In genomic region chr10:36974086-36974675, GRCm38 (mm10) we compare ENCODE assay signal across 8 mouse cellular contexts. TPM values are rescaled to one million over a fixed set of nuclear protein-coding genes. Genes with fewer than 3 reads are reported as not detected.
DNase-seq lines count a peak whose midpoint lies in the region; ATAC-seq and TF ChIP-seq lines count a peak whose summit lies in the region.

Hdac2 (plus strand) TSS chr10:36974544.

- no peaks in the 10 kb centered on the region; the same call in 1 of the 2 replicates for H3K4me1 ChIP-seq in bone marrow, adult 2 months (ENCODE audit: control insufficient read depth, insufficient read depth, low read length)
- peaks cover 13% of the 10 kb centered on the region for H3K4me1 ChIP-seq in embryonic facial prominence, embryonic 15.5 days
- peaks cover 11% of the 10 kb centered on the region for H3K4me1 ChIP-seq in kidney, embryonic 14.5 days (ENCODE audit: control insufficient read depth, insufficient read depth, low read length)
- peaks cover 10% of the 10 kb centered on the region for H3K4me1 ChIP-seq in limb, embryonic 15.5 days

- H3K27me3 ChIP-seq in embryonic facial prominence, embryonic 15.5 days: no peaks in the 10 kb centered on the region
- H3K27me3 ChIP-seq in kidney, embryonic 14.5 days (ENCODE audit: control insufficient read depth, insufficient read depth, low read length): no peaks in the 10 kb centered on the region
- H3K27me3 ChIP-seq in limb, embryonic 15.5 days: no peaks in the 10 kb centered on the region

- TF ChIP-seq POLR2A in bone marrow, adult 2 months (IDR thresholded peaks at IDR 0.05; ENCODE audit: borderline replicate concordance, control insufficient read depth, low read depth, low read length): 0 out of 2 replicates have a peak, but pooled peaks have one; percentile 56

- no peaks in the 10 kb centered on the region for H3K9me3 ChIP-seq in embryonic facial prominence, embryonic 15.5 days (replicated peaks)
- H3K9me3 ChIP-seq in kidney, embryonic 14.5 days (ENCODE audit: control insufficient read depth, low read length): no peaks in the 10 kb centered on the region
- H3K9me3 ChIP-seq in limb, embryonic 15.5 days: no peaks in the 10 kb centered on the region

- no peaks in the 10 kb centered on the region for H3K36me3 ChIP-seq in embryonic facial prominence, embryonic 15.5 days
- H3K36me3 ChIP-seq in kidney, embryonic 14.5 days (ENCODE audit: control insufficient read depth, insufficient read depth, low read length): no peaks in the 10 kb centered on the region
- no peaks in the 10 kb centered on the region for H3K36me3 ChIP-seq in limb, embryonic 15.5 days

- peak within 1 kb of the TSS; percentile 71 for H3K4me3 ChIP-seq in bone marrow, adult 2 months (replicated peaks; ENCODE audit: control insufficient read depth, low read depth, low read length)
- peak within 1 kb of the TSS; percentile 99 for H3K4me3 ChIP-seq in embryonic facial prominence, embryonic 15.5 days (replicated peaks)
- peak within 1 kb of the TSS; percentile 96 for H3K4me3 ChIP-seq in kidney, embryonic 14.5 days (ENCODE audit: low read length)
- H3K4me3 ChIP-seq in limb, embryonic 15.5 days: peak within 1 kb of the TSS; percentile 98

- peak; percentile 85 for DNase-seq in 416B (ENCODE audit: low read depth)
- peak; percentile 84 to 86 for DNase-seq in heart, adult 9 months (ENCODE audit: low spot score in 2 of 2)
- peak; percentile 42 to 68 for DNase-seq in monocyte, adult 2 months (ENCODE audit: low read depth in 1 of 2, low spot score in 2 of 2)
- DNase-seq in spleen, postnatal 36 days (ENCODE audit: low spot score in 2 of 2): peak; percentile 80 to 84

- TF ChIP-seq CTCF in bone marrow, adult 2 months (IDR thresholded peaks at IDR 0.05; ENCODE audit: control insufficient read depth, insufficient read depth, low read length): no peak

- peak within 1 kb of the TSS; percentile 79 for H3K27ac ChIP-seq in bone marrow, adult 2 months (ENCODE audit: control insufficient read depth, insufficient read depth, low read depth, low read length, poor library complexity)
- peak within 1 kb of the TSS; percentile 99 for H3K27ac ChIP-seq in embryonic facial prominence, embryonic 15.5 days (replicated peaks)
- H3K27ac ChIP-seq in kidney, embryonic 14.5 days (ENCODE audit: low read depth, low read length): peak within 1 kb of the TSS; percentile 98
- H3K27ac ChIP-seq in limb, embryonic 15.5 days: peak within 1 kb of the TSS; percentile 99

- WGBS in bone marrow, adult 2 months: under 1% methylated on average over 67 of the region's 67 CpGs
- WGBS in embryonic facial prominence, embryonic 15.5 days: under 1% methylated on average over 66 of the region's 67 CpGs
- WGBS in kidney, embryonic 14.5 days: under 1% methylated on average over 59 of the region's 67 CpGs
- under 1% methylated on average over 60 of the region's 67 CpGs for WGBS in limb, embryonic 15.5 days

- ATAC-seq in embryonic facial prominence, embryonic 15.5 days (ENCODE audit: insufficient number of reproducible peaks, low FRiP score, low TSS enrichment, low read depth): peak; percentile 98
- ATAC-seq in kidney, embryonic 14.5 days (ENCODE audit: low FRiP score, low TSS enrichment): peak; percentile 99
- peak; percentile 97 for ATAC-seq in limb, embryonic 15.5 days (ENCODE audit: insufficient number of reproducible peaks, low FRiP score, low TSS enrichment, low read depth)

- H3K9ac ChIP-seq in embryonic facial prominence, embryonic 15.5 days: peak within 1 kb of the TSS; percentile 99
- H3K9ac ChIP-seq in kidney, embryonic 14.5 days (ENCODE audit: low read depth, low read length): peak within 1 kb of the TSS; percentile 99
- peak within 1 kb of the TSS; percentile 99 for H3K9ac ChIP-seq in limb, embryonic 15.5 days

- H3K4me2 ChIP-seq in embryonic facial prominence, embryonic 15.5 days (replicated peaks): peak within 1 kb of the TSS; percentile 77
- peak within 1 kb of the TSS; percentile 64 for H3K4me2 ChIP-seq in kidney, embryonic 14.5 days (replicated peaks; ENCODE audit: low read depth, low read length)
- H3K4me2 ChIP-seq in limb, embryonic 15.5 days: peak within 1 kb of the TSS; percentile 85

RNA-seq across cellular contexts. Expression of gene Hdac2, which starts in this region (rescaled TPM):
- 72.3 and 100 TPM in 2 replicates for polyA plus RNA-seq in bone marrow, adult 2 months (2011; ENCODE audit: insufficient read depth, insufficient read length, low replicate concordance, missing spikeins)
- 233 and 236 TPM in 2 replicates for polyA plus RNA-seq in embryonic facial prominence, embryonic 15.5 days (2015; fragmentation: Nextera tagmentation; extraction: Ambion mirVana)
- polyA plus RNA-seq in kidney, embryonic 14.5 days (2014; fragmentation: Nextera tagmentation; extraction: Ambion mirVana): 260 and 289 TPM in 2 replicates
- 186 and 223 TPM in 2 replicates for polyA plus RNA-seq in limb, embryonic 15.5 days (2015; fragmentation: Nextera tagmentation; extraction: Ambion mirVana)

Comparison
In these comparisons a context has a peak if more than half of its experiments do, and no peak if none do; other contexts are left out.
1. Peak in every context shown above with its lines: DNase-seq, ATAC-seq, H3K4me3 ChIP-seq and H3K27ac ChIP-seq.